Mouse (Mus musculus) embryo, embryonic 11.5 days (tissue): ENCODE results near the gene Fbxo42.
"Not testable (repeated sequence)": the region's sequence is repeated elsewhere in the genome, so short reads cannot be mapped to it uniquely, and the experiment has no call there.

Experiments
- DNase-seq: peaks from one replicate; pipeline ENCODE4 v3.0.0-alpha.2; 2012; ENCODE audit warnings: low read depth, low spot score

Fbxo42 gene

GRCm38 (mm10) chr4:141136126-141136525, 11.6 kb upstream of the Fbxo42 start:
- DNase-seq, result no peak

- DNase-seq, result not testable (repeated sequence)
Observed at GRCm38 (mm10) chr4:141137740-141138139, 10.0 kb upstream of the Fbxo42 start.

GRCm38 (mm10) chr4:141138425-141139115, 9.1 kb upstream of the Fbxo42 start:
- DNase-seq, result no peak

GRCm38 (mm10) chr4:141139116-141139970, 8.4 kb upstream of the Fbxo42 start, which contains the start of gene Szrd1:
Szrd1 (minus strand) TSS chr4:141139775.
- DNase-seq, result peak; percentile 99

- not testable (repeated sequence) for DNase-seq
Observed at GRCm38 (mm10) chr4:141140354-141140753, 7.4 kb upstream of the Fbxo42 start.

GRCm38 (mm10) chr4:141140967-141141366, 6.7 kb upstream of the Fbxo42 start:
- no peak for DNase-seq

- no peak for DNase-seq
Observed at GRCm38 (mm10) chr4:141142285-141142811, 5.4 kb upstream of the Fbxo42 start.

GRCm38 (mm10) chr4:141145124-141145523, 2.6 kb upstream of the Fbxo42 start:
- DNase-seq, result not testable (repeated sequence)

- DNase-seq, result no peak
Observed at GRCm38 (mm10) chr4:141146491-141147033, 1.2 kb upstream of the Fbxo42 start.

GRCm38 (mm10) chr4:141148009-141148801, 492 bp downstream of the Fbxo42 start:
- no peak for DNase-seq

- no peak for DNase-seq
Observed at GRCm38 (mm10) chr4:141149116-141149515, 1.4 kb downstream of the Fbxo42 start.

- DNase-seq, result no peak
Observed at GRCm38 (mm10) chr4:141157485-141157884, 9.8 kb downstream of the Fbxo42 start.

- no peak for DNase-seq
Observed at GRCm38 (mm10) chr4:141158609-141159008, 10.9 kb downstream of the Fbxo42 start.

GRCm38 (mm10) chr4:141159093-141159492, 11.4 kb downstream of the Fbxo42 start:
- DNase-seq, result no peak

- DNase-seq, result no peak
Observed at GRCm38 (mm10) chr4:141159666-141160065, 12.0 kb downstream of the Fbxo42 start.

GRCm38 (mm10) chr4:141160193-141160592, 12.5 kb downstream of the Fbxo42 start:
- DNase-seq, result no peak

GRCm38 (mm10) chr4:141161699-141162208, 14.0 kb downstream of the Fbxo42 start:
- DNase-seq, result no peak

GRCm38 (mm10) chr4:141163729-141164128, 16.0 kb downstream of the Fbxo42 start:
- DNase-seq, result no peak

- no peak for DNase-seq
Observed at GRCm38 (mm10) chr4:141165744-141166292, 18.1 kb downstream of the Fbxo42 start.

- DNase-seq, result no peak
Observed at GRCm38 (mm10) chr4:141167156-141167555, 19.4 kb downstream of the Fbxo42 start.

- no peak for DNase-seq
Observed at GRCm38 (mm10) chr4:141172121-141172520, 24.4 kb downstream of the Fbxo42 start.
